Mouse (Mus musculus) kidney, postnatal 25 days (tissue): ENCODE results near the gene Gm20388.

Experiments
- DNase-seq, 2 experiments: peaks; one replicate each; pipeline ENCODE4 v3.0.0; 2021; ENCODE audit warnings: mixed read lengths in 2 of 2

Gene Gm20388

DNA sequence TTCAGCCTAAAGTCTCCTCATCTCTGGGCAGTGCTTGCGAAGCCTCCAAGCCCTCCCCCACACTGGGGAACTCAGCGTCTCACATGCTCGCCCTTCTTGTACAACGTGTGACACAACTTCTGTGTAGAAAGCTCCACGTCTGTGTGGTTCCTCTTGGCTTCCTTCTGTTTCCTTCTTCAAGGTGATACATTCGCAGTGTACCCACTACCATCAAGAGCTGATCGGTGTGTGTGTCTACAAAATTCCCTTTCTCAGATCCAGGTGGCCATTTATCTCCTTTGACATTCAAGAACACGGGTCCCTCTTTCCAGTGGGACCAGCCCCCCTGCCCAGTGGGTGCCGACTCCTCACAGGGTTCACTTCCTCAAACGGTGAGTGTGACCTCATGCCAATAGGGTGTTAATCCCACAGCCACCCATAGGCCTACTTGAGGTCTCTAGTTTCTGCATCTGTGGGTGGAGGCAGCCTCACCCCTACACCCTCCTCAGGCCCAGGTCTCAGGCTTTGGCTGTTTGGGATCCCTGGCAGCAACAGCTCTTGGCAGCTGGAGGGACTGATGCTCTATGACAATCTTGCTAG lies 2519.5 kb downstream of the Gm20388 start:
- DNase-seq = peak in 1 of 2 experiments; percentile 70

DNA sequence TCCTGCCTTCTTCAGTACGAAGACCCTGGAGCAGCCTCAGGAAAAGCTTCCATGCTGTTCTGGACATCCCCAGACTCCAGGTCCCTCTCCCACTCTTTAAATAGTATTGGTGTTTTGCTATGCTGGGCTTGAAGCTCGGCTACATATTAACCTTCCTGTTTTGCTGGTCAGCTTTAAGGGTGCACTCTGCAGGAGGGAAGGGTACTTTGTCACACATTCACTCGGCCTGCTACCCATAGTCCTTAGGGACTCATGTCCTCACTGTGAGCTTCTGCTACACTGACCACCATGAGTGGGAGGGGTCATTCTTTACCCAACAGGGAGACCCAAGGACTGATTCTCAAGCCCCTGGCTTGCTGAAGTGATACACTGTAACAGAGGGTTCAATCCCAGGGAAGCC lies 2520.0 kb downstream of the Gm20388 start:
- DNase-seq = peak; percentile 59 to 81

DNA sequence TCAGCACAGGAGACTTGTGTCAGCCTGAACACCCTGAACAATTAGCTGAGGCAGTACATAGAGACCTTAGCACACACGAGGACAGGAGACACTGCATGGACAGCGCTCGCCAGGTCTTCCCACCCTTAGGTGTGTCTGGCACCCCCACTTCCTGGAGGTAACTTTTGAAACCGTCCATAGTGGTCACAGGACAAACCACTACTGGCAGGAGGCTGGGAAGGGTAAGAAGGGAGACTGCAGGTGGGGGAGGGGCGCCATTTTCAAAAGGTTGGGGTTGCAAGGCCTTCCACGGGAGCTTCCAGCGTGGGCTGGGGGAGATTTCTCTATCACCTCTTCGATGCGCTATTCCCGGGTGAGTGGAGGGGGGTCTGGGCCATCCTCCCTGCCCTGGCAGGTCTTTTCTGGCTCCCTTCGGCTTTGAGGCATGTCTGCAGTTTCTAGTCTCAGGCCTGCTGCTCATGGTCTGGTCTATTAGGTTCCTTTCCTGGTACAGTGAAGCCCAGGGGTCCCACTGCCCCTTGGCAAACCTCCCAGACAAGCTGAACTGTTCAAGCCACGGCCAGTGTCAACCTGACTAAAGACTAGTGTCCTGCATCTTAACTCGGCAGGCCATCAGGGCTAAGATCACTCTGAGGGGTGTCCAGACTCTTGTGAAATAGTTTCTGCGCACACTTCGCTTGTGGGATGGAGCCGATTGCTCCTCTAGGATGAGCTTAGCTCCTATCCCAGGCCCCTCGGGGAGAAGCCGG lies 2521.2 kb downstream of the Gm20388 start:
- DNase-seq = peak; percentile 67 to 78

DNA sequence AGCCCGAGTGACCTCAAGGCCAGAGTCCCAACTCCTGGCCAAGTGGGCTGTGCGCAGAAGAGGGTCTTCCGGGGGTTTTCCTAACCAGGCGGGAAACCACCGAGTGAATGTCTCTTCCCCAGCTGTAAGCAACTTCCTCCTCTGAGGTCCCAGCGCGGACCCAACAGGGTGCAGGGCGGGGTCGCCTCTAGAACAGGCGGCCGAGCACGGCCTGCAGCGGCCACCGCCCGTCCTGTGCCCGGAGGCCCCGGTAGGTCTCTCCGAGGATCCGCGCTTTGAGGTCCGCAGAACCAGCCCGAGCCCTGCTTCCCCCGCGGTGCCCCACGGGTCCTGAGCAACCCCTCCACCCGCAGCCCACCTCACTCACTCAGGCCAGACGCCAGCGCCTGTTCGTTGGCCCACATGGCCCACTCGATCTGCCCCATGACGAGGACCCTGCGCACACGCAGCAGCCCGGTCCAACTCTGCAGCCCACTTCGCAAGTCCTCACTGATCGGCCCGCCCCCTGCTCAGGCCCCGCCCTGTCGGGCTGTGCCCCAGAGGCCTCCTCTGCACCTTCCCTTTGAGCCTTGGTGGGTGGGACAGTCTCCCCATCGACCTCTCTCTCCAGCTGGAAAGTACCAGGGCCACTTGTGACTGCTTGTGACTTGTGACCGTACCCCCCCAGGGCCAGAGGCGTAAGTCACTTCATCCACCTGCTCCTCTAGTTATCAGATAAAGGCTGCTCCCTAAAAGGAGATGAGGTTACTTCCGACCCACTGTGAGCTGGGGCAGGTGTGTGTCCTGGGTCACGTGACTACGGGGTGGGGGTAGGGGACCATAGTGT lies 2522.0 kb downstream of the Gm20388 start, which contains the start of gene Cyba:
Cyba (minus strand) TSS at position 488 of the 826 bp plus-strand sequence.
- peak; percentile 85 to 92 for DNase-seq

DNA sequence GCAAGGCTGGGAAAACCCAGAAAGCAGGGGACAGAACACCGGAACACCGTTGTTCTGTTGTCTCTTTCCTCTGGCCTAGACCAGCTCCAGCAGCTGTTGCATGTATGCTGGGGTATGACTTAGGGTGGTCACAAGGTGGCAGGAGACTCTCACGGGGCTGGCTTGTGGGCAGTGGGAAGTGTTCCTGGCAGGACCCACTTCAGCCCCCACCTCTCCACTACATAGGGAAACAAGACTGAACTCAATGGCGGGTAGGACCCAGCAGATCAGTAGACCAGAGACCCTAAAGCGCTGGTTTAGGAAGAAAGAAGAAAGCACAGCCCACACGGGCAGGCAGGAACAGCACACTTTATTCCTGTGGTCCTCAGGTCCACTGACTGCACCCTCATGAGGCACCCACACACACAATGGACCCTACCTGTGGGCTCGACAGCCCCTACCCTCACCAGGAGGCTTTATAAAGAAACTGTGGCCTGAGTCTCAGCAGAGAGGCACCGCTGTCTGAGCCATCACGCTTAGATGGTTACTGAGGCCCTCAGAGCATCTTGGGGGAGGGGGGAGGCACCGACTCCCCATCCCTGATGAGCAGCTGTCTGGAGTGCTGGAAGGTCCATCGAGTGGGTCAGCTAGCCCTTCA lies 2522.7 kb downstream of the Gm20388 start:
- DNase-seq = no peak

DNA sequence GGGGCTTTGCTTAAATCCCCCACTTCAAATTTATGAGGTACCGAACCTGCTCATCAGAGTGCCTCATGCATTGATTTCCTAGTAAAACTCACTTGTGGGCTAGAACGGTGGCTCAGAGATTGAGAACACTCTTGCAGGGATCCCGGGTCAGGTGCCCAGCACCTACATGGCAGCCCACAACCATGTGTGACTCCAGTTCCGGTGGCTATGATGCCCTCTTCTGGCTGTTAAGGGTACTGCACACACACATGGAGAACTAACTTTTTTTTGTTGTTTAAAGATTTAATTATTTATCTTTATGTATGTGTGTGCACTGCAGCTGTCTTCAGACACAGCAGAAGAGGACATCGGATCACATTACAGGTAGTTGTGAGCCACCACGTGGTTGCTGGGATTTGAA lies 2524.7 kb downstream of the Gm20388 start:
- no peak for DNase-seq

DNA sequence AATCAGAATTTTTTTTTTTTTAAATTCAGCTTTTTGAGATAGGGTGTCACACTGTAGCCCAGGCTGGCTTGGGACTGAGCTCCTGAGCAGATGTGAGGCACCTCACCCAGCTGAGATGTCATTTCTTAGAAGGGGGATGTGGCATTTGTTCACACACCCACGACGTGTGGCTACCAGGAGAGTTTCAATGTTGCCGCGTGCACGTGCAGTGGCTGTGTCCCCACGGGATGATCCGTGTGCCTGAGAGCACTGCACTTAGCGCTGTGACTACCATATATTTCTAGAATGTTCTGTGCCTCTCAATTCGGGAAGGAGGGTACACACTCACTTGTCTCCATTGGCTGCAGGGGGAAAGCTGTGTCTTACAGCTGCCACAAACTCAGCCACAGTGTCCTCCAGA lies 2525.5 kb downstream of the Gm20388 start:
- DNase-seq = no peak

DNA sequence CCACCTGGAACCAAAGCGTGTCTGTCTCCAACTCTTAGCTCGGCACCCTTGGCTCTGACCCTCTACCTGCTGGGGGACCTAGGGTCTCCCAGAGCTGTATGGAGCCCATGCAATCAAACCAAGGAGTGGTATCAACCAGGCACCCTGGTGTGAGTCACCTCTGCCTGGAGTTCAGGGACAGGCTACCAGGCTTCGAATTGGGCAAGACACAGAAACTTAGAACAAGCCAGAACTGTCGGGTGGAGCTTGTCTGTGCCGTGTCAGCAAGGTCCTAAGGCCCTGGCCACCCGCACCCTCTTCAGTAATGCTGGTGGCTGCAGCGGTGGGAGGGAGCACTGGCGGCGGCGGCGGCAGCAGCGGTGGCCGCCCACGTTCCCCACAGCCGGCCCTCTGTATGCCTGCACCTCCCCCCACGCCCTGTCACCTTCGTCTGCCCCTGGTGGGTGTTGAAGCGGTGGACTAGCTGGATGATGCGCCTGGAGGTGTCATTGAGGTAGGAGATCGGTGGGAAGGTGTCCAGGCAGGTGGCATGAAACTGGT lies 2526.0 kb downstream of the Gm20388 start:
- DNase-seq = no peak

DNA sequence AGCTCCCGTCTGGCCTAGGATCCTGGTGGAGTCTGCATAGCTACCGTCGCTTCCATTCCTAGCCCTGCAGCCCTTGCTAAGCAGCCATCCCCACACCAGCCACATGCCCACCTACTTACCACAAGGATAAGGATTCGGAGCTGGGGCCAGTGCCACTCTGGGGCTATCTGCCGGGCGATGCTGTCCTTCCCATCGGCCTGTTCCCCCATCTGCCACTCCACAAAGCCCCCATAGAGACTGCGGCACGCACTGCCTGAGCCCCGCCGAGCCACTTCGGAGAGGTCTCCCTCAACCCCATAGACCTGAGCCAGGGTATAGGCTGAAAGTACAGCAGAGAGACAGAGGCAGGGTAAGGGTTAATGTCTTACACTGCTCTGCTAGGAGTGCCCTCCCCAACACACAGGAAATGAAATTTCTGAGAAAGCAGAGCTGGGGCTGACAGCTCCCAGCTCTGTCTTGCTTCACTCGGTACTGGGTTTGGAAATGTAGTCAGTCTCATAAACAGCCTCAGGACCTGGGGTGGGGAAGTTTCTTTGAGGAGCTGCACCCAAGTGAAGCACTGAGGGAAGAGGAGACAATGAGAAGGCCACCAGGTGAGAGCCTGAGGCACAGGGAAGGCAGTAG lies 2527.2 kb downstream of the Gm20388 start:
- DNase-seq = no peak

DNA sequence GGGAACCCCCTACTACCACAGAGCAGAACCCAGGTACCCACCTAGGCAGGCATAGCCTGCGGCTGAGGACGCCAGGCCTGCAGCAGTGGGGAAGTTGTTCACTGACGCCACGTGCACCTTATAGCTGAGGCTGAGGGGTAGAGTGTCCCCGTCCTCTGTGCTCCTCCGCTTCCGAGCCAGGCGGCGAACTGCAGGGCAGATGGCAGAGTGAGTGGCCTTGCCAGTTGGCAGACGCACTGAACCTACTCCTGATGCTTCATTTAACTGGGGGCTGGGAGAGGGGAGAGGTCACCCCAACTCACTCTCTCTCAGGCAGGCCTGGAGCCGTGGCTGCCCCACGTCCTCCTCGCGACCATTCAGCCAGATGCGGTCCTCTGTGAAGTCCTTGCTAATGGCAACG lies 2528.7 kb downstream of the Gm20388 start:
- DNase-seq = no peak

DNA sequence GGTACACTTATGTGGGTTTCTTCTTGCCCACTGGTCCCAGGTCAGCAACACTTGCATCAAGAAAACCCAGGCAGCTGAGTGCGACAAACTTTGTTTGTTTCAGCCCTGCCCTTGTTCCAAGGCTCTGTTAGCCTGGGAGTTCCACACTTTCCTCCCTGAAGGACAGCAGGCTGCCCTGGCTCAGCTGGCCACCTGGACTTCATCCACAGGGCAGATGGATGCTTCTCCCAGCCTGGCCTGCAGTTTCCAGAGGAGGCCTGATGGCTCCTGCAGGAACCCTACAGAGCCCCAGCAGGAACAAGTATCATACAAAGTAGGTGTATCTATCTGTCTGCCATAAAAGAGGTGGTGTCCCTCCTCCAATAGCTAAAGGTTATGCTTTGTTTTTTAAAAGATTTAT lies 2530.7 kb downstream of the Gm20388 start:
- DNase-seq = no peak

DNA sequence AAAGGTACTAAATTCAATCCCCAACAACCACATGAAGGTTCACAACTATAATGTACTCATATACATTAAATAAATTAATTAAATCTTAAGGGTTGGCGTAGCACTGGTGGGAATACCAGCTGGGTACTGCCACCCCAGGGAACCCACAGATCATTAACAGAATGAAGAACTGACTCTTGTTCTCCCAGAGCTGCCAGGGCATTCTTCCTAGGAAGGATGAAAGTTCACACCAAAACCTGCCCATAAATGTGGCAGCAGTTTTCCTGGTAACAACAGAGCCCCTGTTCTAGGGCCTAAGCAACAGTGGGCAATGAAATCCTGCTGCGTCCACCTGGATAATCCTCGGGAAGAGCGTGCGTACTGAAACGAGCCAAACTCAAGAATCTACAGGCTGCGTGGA lies 2531.7 kb downstream of the Gm20388 start:
- DNase-seq = peak in 1 of 2 experiments; percentile 24

DNA sequence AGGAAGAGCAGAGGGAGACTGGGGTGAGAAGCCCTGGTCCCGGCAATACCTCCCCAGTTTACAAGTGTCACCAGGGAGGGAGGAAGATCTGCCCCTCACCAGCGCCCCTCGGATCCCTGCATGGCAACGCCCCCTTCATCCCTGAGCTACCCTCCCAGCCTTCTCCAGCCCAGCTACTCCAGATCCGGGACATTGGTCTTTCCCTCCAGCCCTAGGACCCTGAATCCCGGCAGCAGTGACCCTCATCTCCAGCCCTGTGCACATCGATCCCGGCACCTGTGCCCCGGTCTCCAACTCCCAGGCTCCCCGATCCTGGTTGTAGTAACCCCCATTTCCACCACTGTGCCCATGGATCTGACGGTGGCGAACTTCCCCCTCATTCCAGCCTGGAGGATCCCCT lies 2532.1 kb downstream of the Gm20388 start:
- DNase-seq = no peak

DNA sequence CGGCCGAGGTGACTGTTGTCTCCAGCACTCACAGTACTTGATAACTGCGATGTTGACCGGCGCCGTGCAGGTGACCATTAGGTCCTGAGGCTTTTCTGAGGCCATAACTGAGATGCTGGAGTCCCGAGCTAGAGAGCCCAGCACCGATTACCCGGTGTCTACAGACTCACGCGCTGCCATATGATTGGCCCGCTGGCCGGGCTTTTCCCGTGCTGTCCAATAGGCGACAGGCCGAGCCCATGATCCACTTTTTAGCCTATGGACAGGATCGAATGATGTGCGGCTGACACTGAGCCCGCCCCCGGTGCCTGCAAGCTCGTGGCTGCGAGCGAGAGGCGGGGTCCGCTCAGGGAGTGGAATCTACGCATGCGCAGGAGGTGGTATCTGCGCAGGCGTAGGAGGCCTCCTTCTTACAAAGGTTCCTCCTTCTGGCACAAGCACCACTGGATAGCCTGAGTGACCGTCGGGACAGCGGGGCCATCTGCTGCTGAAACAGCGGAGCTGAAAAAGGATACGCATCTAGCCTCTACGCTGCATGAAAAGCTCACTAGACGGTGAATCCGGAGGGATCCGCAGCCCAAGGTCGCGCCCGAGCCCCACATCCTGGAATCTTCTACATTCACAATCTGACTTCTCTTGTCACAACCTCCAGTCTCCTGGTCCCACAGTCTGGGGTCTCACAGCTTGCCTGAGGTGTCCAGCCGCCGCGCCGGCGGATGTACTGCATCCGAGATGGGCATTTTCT lies 2532.8 kb downstream of the Gm20388 start, which contains the start of gene Mvd:
Mvd (minus strand) TSS at position 161 of the 745 bp plus-strand sequence.
- DNase-seq = peak; percentile 99 to 100

DNA sequence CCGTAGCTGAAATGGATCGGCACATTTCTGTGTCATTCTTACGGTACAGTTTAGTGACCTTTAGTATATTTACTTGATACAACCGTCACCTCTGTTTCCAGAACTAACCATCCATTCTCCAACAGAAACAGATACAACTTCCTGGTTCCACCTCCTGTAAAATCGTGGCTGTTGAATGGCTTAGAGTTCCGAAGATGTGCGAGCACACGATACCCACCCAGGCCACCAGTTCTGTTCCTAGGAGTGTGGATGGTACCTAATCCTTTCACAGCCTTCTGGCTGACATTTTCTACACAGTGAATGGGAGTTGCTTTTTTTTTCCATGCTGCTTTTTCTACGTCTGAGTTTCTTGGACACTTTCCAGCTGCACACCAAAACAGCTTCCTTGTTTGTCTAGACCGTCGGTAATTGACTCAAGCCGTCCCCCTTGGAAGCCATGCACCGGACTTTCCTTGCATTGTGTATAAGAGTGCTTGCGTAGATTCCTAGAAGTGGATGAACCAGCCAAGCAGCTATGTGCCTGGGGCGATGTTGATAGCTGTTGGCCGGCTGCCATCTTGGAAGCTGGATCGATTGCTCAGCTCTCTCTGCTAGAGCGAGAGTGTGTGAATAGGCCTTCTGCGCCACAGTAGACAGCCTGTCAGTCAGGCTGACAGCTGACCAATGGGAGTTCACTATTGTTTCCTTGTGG lies 2533.6 kb downstream of the Gm20388 start:
- DNase-seq = peak; percentile 90 to 92

DNA sequence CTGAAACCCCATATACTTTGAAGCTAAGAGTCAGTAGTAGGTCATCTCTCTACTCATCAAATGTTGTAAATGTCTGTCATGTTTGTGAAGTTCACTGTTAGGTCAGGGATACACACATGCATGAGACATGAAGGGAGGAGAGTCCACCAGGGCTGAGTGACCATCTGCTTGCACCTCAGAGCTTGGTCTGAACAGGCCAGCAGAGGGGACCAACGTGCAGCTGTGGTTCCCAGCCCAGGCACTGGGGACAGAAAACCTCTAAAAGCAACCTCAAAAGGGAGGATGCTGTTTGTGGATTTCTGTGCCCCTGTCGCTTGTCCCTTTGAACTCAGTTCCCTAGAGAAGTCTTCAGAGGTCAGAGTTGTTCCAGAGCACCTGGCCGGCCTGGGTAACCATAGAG lies 2534.6 kb downstream of the Gm20388 start:
- DNase-seq = no peak

DNA sequence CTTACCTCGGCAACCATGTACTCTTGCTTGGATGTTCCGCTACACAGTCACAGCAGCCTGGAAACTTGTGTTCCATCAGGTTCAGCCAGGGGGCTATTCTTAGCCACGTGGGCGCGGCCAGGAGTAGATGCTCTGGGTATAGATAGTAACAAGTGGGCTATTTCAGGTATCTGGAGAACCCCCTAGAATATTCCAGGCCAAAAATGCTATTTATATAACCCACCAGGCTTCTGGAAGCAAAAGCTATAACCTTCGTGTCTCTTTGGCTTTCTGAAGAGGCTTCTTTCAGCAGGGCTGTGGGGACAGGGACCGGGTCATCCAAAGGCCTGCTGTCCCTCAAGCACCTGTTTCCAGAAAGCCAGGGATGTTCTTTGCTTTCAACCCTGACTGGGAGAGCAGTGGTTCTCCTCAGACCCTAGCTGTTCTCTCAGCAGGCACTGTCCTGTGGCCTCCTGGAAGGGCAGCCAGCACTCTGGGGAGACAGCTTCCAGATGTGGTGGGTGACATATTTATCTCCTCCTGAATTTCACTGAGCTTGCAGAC lies 2540.6 kb downstream of the Gm20388 start:
- no peak for DNase-seq

DNA sequence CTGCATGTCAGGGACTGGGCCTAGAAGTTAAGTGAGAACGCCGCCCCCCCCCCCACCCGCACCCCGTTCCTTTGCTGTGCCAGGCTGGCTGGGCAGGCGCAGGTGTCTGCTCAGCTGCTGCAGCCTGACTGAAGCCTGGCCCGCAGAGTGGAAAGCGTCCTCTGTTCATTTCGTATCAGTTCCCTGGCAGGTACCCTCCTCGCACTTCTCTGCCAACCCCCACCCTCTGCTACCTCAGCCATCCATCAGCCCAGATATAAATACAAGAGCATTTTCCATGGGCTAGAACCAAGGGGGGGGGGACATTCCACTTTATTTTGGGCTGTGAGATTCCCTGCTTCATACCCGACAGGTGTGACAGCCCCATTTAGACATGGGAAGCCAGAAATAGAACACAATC lies 2541.5 kb downstream of the Gm20388 start:
- no peak for DNase-seq

DNA sequence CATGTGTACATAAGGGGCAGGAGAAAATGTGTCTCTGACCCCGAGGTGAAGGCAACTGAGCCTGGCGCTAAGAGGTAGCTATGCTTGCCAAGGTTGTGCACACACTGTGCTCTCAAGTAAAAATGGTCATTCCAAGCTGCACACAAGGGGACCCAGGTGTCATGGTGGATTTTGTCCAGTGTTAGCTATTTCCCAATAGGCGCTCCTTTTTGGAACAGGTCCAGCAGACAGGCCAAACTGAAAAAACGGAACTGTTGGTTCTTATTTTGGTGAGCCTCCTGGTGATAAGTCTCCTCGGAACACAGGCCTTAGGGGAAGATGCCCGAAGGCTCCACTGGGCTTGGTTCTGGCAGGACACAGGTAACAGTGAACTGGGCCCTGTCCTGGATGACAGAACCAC lies 2543.8 kb downstream of the Gm20388 start:
- DNase-seq = no peak

DNA sequence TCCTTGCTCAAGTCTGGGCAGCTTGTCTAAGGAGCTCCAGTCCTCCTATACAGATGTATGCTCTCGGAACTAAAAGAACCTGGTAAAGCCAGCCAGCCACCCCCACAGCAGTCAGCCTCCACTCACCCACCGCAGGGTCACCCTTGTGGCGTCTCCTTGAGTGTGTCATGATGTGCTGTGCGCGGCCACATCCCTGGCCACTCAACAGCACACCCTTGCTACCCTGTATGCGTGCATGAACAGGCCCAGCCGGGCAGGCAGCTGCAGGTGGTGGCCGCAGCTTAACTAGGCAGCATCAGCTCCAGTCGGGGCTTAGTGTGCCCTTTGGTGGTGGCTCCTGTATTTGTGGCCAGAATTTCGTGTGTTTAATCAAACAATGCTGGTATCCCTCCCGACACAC lies 2546.5 kb downstream of the Gm20388 start:
- DNase-seq = no peak
